Comparison of ENCODE assay signal across 22 mouse cellular contexts in genomic region chr1:64891332-64891731, GRCm38 (mm10).
"Had no signal": no experiment of that assay in that cellular context is flagged by ENCODE, and none has a peak within 500 bp of the region (broad histone marks: within the 10 kb centered on the region; RNA-seq: fewer than 3 reads in every experiment).

No protein-coding gene starts in this region.

- H3K9ac ChIP-seq: limb, embryonic 12.5 days; limb, embryonic 15.5 days; liver, embryonic 14.5 days; liver, postnatal 0 days; lung, embryonic 14.5 days; midbrain, embryonic 12.5 days; midbrain, embryonic 15.5 days; neural tube, embryonic 13.5 days; stomach, embryonic 15.5 days had no signal

- DNase-seq: kidney, adult 2 months; kidney, postnatal 14 days; left cerebral cortex, postnatal 4 days; liver, postnatal 0 days; lung, embryonic 14.5 days; right cerebral cortex, adult 18-20 months; right cerebral cortex, postnatal 14 days; right cerebral cortex, postnatal 4 days; spleen, adult 18-20 months; thymus, postnatal 36 days had no signal

- H3K4me3 ChIP-seq: layer of hippocampus, adult 2 months; limb, embryonic 12.5 days; limb, embryonic 15.5 days; midbrain, embryonic 12.5 days; midbrain, embryonic 15.5 days; myocyte; neural tube, embryonic 13.5 days; stomach, embryonic 15.5 days had no signal

- H3K4me1 ChIP-seq: limb, embryonic 12.5 days; limb, embryonic 15.5 days; midbrain, embryonic 12.5 days; midbrain, embryonic 15.5 days; neural tube, embryonic 13.5 days; stomach, embryonic 15.5 days had no signal

- H3K27ac ChIP-seq: layer of hippocampus, adult 2 months; limb, embryonic 12.5 days; limb, embryonic 15.5 days; liver, embryonic 14.5 days; macrophage; midbrain, embryonic 12.5 days; midbrain, embryonic 15.5 days; neural tube, embryonic 13.5 days; stomach, embryonic 15.5 days had no signal

- ATAC-seq: liver, postnatal 0 days; lung, postnatal 0 days; midbrain, embryonic 15.5 days had no signal

- H3K36me3 ChIP-seq: limb, embryonic 12.5 days; limb, embryonic 15.5 days; midbrain, embryonic 12.5 days; midbrain, embryonic 15.5 days; neural tube, embryonic 13.5 days; stomach, embryonic 15.5 days had no signal

- H3K27me3 ChIP-seq: limb, embryonic 12.5 days; limb, embryonic 15.5 days; midbrain, embryonic 12.5 days; midbrain, embryonic 15.5 days; neural tube, embryonic 13.5 days; stomach, embryonic 15.5 days had no signal

- H3K4me2 ChIP-seq: limb, embryonic 12.5 days; limb, embryonic 15.5 days; liver, embryonic 11.5 days; lung, embryonic 14.5 days; midbrain, embryonic 12.5 days; midbrain, embryonic 15.5 days; neural tube, embryonic 13.5 days; stomach, embryonic 15.5 days had no signal

- H3K9me3 ChIP-seq: limb, embryonic 12.5 days; limb, embryonic 15.5 days; midbrain, embryonic 12.5 days; midbrain, embryonic 15.5 days; neural tube, embryonic 13.5 days; stomach, embryonic 15.5 days had no signal
